Mouse (Mus musculus) frontal cortex, adult (tissue): ENCODE data around the gene Psg16.

Experiments used
- ATAC-seq: cut with Nextera tagmentation; 2 replicates; pipeline ENCODE4 v1.9.2; 2017; ENCODE audit warnings: mild to moderate bottlenecking, moderate library complexity, mixed read lengths; ENCODE audit not compliant: low TSS enrichment

The Psg16 gene

DNA sequence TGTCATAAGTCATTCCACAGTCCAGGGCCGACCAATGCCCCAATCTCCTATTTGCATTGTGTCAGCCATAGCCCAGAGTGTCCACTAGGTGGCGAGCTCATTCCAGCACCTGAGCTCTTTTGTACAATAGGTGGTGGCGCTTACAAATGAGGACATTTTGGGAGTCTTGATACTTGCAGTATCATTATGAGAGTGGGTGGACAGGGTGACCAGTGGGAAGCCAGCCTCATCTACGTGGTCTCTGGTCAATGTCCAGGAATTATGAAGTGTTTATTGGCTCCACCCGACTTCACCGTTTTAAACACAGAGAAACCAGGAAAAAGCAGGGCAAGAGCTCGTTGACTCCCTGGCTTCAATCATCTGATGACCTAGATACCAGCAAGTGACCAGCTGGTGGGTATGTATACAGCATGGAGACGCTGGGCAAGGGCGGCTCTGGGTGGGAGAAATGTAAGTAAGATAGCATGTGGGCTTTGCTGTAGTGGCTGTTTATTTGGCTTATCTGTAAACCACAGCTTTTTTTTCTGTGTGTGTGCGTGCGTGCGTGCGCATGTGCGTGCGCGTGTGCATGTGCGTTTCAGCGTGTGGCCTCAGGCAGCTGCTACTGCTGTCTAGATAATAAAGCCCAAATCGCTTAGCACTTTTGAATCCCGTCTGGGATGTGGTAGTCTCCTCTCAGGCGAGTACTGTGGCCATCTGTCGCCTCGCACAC, at the start of gene Psg16:
TSS of gene Psg16 (plus strand) at position 137 of the 712 bp plus-strand sequence.
- peak; percentile 88 for ATAC-seq

GRCm38 (mm10) chr7:17024141-17024540, 49.7 kb upstream of the Psg16 start:
- no peak for ATAC-seq

DNA sequence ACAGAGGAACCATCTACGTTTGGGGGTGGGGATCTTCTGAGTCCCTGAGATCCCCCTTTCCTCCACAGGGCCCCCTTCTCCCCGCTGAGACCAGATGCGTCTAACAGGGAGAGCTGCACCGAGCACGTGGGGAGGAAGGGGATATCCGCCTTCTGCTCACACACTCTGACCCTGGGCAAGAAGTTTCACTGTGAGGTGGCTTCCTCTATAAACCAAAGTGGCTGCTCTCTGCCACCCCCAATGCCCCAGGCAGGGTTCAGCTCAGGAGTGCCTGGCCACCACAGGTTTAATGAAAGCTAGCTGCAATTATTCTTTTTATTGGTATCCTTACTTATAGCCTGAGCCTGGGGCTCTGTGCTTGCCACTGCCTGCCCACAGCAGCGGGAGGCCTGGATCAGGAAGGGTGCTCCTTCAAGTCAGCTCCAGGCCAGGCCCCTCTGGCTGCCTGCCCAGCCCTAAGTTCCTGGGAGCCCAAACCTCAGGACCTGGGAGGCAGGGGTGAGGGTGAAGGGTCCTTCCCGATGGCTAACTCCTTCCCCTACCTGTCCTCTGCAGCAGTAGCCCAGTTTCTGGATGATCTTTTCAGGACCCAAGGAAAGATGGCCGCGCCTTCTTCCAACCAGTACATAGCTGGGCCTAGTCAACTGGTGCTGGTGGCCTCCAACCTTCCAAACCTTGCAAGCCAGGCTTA, 48.9 kb upstream of the Psg16 start:
- ATAC-seq: no peak

DNA sequence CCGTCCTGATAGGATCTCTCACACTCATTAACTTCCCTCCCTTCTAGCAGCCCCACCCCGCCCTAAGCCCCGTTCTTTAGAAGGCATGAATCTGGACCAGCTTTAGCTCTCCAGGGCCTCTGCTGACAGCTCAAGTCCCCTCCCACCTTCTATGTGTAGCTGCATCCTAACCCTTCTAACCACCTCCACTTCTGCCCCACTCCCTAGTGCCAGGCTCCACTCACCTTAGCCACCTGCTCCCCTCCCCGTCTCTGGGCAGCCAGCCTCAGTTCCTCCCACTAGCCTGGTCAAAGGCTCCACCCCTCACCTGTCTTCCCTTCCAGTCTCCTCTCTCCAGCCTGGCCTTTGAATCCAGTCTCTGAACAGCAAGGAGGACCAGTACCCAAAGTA, 48.3 kb upstream of the Psg16 start:
- ATAC-seq: no peak

GRCm38 (mm10) chr7:17025896-17026622, 47.8 kb upstream of the Psg16 start:
- ATAC-seq: no peak

DNA sequence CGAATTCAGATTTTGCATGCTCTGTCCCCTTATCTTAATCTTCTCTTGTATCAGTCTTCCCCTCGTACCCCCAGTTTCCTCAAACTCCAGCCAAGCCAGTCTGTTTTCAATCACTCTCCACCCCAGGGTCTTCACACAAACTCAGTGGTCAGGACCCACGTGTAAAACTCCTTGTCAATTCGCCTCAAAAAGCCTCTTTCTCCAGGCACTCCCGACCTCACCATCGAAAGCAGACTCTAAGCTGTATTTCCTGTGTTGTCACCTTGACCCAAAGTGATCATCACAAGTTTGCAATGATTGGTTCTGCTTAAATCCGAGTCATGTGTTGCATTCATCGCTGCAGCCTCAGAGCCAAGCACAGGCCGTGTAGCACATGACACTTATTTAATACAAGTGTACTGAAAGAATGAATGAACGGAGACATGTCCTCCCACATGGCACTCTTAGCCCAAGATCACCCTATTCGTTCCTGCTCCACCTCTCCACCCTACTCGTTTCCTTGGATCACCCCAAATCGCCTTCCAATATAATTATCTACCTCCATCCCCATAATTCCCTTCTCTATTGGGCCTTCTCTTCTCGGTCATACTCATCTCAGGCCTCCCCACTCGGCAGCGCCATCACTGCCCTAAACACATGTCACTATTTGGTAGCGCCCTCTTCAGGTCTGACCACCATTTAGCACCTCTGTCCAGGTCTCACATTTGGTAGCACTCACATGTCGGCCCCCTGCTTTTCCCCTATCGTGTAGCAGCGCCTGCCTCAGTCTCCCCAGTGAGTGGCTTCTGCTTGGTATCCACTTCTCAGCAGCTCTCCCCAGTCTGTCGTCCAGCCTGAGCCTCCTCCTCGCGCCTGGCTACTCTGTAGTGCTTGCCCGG, 46.9 kb upstream of the Psg16 start:
- ATAC-seq: peak; percentile 21

GRCm38 (mm10) chr7:17027588-17028343, 46.1 kb upstream of the Psg16 start, which contains the start of gene Ppp5c:
Gene Ppp5c, minus strand, starts transcription at chr7:17027924.
- peak; percentile 55 for ATAC-seq

GRCm38 (mm10) chr7:17028923-17029322, 44.9 kb upstream of the Psg16 start:
- ATAC-seq: peak; percentile 23; the same call in 1 of the 2 replicates

DNA sequence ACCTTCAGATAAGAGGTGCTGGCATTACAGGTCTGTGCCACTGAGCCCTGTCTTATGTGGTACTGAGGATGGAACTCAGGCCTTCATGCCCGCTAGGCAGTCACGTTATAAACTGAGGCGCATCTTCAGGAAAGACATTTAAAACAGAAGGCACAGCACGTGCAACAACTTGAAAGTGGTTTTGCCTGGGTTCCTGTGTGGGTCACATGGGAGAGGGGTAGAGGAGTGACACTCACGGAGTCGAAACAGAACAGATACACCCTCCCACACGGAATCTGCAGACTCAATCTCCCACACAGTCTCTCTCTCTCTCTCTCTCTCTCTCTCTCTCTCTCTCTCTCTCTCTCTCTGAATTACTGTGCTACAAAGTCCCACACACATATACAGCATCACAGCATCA, 43.6 kb upstream of the Psg16 start:
- ATAC-seq: peak; percentile 14; the same call in 1 of the 2 replicates

- no peak for ATAC-seq
Measured at GRCm38 (mm10) chr7:17038018-17038695, 35.7 kb upstream of the Psg16 start.

DNA sequence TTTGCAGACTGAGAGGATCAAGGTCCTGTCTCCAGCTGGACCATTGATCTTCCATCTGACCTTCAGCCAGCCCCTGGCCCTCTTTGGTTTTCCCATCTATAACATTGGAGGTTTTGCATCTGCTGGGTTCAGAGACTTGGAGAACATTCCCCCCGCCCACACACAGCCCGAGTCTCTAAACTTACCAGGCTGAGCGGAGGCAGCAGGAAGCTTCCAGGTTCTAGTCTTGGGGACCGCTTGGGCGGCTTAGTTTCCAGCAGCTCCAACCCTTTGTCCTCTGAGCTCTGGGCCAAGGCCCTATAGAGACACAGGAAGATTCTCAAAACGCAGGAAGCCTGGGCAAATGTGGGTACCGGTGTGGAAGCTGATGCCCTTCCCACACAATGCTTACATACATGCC, 34.5 kb upstream of the Psg16 start:
- peak; percentile 64; the same call in 1 of the 2 replicates for ATAC-seq

GRCm38 (mm10) chr7:17045743-17046142, 28.1 kb upstream of the Psg16 start:
- peak; percentile 83 for ATAC-seq

GRCm38 (mm10) chr7:17047041-17047682, 26.7 kb upstream of the Psg16 start:
- no peak for ATAC-seq

DNA sequence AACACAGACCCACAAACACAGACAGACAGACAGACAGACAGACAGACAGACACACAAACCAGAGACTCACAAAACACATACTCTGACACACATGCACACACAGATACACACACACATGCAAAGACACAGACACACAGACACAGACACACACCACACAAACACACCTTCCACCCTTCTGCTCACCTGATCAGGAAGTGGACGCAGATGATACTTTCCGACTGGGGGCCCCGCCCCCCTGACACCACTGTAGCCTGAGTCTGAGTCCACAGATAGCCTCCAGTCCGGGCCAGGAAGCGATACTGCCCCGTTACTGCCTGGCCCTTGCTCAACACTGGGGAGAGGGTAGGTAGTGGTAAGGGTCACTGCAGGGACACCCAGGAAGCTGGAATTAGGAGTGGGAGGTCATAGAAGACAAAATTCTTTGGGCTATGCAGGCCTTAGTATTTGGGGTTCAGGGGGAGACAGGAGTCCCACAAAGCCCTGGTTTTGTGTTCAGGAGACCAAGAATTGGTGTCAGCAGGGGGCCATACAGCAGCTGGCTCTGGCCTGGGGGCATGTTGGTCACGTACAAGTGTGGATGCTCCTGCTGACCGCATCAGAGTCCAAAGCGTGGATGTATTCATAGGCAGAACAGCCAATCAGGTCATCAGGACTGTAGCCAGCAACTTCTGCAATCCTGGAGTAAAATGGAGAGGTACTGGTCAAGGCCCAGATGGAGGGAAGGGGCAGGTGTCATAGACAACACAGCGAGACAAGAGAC, 25.2 kb upstream of the Psg16 start:
- ATAC-seq: no peak

DNA sequence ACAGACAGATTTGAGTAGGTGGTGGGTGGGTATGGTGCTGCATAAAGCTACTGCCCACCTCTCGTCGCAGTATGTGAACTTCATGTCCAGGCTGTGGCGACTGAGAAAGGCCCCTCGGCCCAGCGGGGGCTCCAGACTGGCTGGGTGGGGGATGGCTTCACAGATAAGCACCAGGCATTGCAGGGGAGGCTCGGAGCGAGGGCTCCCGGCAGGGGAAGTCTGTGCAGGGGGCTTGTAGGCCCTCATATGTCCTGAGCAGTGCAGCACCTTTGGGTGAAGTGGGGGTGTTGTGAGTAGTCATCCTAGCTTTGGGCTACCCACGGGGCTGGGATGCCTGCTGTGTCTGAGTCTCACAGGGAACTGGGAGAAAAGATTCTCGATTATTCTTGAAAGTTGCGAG, 23.3 kb upstream of the Psg16 start:
- 0 out of 2 replicates have a peak, but pooled peaks have one; percentile 8 for ATAC-seq

DNA sequence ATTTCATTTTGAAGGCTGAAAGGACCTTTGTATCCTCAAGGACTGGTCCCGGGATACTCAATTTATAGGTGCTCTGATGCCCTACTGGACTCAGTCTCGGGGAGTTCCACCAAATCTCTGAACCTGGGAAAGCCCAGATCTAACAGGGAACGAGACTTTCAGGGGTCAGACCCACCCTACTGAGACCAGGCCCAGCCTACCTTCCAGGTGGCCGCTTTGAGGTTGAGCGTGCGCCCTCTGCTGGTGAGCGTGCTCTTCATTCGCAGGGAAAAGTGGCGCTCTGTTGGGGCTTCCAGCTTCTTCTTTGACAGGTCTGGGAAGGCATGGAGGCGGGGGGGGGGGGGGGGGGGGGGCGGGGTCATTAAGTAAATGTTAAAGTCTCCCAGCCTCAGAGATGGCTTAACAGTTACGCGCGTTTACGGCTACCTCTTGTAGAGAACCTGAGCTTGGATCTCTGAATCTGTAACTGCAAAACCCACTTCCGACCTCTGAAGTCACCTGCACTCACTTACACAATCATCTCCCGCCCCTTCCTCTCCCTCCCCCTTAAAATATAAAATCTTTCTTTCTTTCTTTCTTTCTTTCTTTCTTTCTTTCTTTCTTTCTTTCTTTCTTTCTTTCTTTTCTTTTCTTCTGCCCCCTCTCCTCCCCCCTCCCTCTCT, 22.8 kb upstream of the Psg16 start:
- ATAC-seq: 0 out of 2 replicates have a peak, but pooled peaks have one; percentile 62

DNA sequence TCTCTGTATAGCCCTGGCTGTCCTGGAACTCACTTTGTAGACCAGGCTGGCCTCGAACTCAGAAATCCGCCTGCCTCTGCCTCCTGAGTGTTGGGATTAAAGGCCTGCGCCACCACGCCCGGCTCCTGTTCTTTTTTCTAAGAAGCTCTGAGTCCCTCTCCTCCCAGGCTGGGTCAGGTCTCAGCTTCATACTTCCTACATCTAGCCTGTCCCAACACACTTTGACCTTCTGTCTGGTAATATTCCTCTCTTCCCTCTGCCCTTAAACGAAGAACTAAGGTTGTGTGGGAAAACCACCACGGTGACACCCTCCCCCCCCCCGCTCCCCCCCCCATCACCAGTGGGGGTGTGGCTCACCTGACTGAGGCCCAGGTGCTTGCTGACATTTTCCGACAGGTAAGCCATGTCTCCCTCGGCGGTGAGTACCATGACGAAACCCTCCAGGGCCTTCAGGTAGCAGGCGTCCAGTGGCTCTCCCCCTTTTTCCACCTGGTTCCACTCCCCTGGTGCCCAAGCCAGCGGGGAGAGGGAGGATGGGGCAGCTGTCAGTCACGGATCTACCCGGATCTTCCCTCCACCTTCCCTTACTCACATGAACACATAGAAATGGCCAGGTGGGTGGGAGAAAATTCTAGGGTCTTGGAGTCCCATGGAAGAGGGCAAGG, 19.4 kb upstream of the Psg16 start:
- no peak for ATAC-seq
